Mouse (Mus musculus) urinary bladder, postnatal 4 days (tissue): ENCODE results near the gene Prom2.

Experiments used
- DNase-seq, 2 experiments: peaks; one replicate each; pipeline ENCODE4 v3.0.0; 2021 to 2022; ENCODE audit warnings: low spot score in 2 of 2

The Prom2 gene

DNA sequence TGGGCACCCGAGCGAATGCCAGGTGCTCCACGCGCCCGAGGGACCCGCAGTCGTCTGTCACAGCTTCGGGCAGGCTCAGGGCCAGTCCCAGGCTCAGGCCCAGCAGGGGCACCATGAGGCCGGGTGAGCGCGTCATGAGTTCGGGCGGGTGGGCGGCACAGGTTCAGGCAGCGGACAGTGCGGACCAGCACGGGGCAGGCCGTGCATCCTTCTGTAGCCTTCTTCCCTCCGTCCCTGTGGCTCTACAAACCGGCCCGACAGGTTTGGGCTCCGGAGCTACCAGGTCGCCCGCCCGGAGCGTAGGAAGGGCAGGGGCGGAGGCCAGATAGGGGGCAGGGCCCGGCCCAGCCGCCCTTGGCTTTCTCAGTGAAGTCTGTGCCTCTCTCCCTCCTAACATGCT is at the start of gene Prom2:
TSS of gene Prom2 (minus strand) at position 283 of the 400 bp plus-strand sequence.
- peak in 1 of 2 experiments; percentile 57 for DNase-seq

DNA sequence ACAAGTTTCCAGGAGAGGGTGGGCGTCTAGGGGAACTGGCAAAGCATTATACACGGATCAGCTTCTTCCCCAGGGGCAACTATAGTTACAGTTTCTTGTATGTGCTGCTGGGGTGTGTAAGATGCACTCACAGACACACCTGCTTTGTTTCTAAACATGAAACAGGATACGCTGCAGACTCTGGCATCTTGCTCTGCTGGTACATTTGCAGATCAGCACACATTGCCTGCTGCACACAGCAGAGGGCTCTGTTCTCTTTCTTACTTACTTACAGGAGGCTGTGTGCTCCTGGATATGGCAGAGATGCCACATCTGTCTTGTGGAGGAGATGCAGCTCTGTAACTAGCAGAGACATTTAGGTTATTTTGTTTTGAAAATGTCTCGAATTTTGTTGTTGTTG is 49.6 kb upstream of the Prom2 start:
- no peak for DNase-seq

GRCm38 (mm10) chr2:127590204-127590603 is 48.9 kb upstream of the Prom2 start:
- DNase-seq = no peak

DNA sequence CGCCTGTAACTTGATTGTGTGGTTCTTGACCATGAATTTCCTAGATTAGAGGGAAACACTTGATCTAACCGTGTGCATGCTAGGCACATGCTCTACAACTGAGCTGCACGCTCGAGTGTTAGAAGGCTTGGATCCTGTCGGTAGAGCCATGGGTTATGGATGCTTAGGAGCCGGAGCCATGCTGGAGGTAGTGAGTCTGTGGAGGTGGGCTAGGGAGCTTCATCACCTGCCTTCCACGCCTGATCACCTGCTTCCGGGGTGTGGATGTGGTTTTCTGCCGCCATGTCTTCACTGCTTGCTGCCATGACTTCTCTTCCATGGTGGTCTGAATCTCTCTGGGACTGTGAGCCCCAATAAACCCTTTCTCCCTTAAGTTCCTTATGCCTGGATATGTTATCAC is 47.6 kb upstream of the Prom2 start:
- DNase-seq = no peak

- DNase-seq = no peak
Observed at GRCm38 (mm10) chr2:127587514-127587844, 46.2 kb upstream of the Prom2 start.

GRCm38 (mm10) chr2:127586694-127587513 is 45.6 kb upstream of the Prom2 start, which contains the start of the genes Zfp661 and Mrps5:
Zfp661 (minus strand) TSS chr2:127587094.
Mrps5 (plus strand) TSS chr2:127587222.
- peak; percentile 80 to 84 for DNase-seq

GRCm38 (mm10) chr2:127584436-127584858 is 43.2 kb upstream of the Prom2 start:
- DNase-seq = peak; percentile 85 to 91

DNA sequence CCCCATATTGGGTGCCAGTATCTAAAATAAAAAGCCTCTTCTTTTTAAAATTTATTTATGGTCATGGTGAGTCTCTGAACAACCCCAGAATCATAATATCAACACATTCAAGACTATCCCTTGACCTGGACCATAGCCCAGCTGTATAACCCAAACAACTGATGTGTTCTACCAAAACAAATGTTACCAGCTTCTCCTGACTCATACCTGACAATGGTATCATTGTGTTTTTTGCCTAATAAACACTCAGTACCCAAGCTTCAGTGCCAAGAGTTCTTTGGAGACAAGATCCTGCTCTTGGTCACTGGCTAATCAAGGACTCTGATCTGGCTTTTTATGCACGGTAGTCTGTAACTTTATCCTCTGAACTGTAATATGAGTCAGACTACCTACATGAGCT is 32.1 kb upstream of the Prom2 start:
- DNase-seq = no peak

- peak; percentile 75 to 85 for DNase-seq
Observed at GRCm38 (mm10) chr2:127559070-127559966, 18.1 kb upstream of the Prom2 start.

DNA sequence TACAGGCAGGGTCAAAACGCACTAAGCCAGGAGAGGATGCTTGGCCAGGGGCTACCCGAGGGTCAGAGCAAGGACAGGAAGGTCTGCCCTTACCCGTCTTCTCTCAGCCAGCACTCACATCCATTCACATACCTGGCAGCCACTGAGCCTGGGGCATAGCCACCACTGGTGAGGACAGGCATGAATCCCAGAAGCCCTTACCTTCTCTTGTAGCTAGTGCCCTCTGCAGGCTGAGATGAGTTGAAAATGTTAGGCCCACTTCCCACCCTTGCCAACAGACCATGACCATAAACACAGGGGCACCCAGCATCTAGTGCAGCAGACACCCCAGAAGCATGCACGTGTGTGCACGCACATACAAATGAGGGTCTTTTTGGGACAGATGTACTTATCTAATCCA is 9.8 kb upstream of the Prom2 start:
- no peak for DNase-seq

GRCm38 (mm10) chr2:127550446-127550845 is 9.2 kb upstream of the Prom2 start:
- DNase-seq = no peak

- DNase-seq = no peak
Observed at GRCm38 (mm10) chr2:127549711-127550110, 8.4 kb upstream of the Prom2 start.

DNA sequence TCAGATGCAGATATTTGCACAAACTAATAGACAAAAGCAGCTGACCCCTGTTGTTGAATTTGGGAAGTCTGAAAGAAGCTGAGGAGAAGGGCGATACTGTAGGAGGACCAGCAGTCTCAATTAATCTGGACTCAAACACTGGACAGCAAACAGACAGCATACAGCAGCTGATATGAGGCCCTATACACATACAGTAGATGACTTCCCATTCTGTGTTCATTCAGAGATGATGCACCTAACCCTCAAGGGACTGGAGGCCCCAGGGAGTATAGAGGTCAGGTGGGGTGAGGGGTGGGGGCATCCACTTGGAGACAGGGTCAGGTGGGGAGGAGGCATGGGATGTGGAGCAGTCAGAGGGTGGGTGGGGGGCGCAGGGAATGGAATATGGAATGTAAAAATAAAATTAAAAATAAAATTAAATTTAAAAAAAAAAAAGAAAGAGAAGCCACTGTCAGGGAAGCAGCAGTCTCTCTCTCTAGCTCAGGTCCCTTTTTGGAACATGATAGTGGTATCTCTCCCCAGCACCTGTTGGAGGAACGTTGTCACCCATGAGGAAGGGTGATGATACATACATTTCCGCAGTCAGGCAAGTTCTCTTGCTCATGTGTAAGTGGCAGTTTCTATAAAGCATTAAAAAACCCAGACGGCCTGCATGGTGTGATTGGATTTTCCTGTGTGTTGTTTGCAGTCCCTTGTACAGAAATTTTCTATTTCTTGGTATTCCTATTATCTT is 7.2 kb upstream of the Prom2 start:
- no peak for DNase-seq

DNA sequence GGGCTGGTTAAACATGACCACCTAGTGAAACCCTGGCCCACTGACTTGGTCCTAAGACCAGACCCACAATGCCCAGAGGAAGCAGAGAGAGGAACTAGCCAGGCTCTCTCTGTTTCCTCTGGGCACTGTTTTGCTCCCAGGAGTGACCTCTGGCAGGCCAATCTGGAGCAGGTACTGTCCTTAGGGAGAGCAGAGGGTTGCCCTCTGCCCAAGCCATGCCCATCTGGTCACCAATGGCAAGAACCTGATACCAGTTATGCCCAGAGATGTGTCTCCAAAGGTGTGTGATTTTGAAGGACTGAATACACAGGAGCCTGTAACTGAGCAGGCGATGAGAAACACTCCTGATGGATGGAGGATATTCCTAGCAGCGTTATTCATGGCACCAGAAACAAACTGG is 430 bp upstream of the Prom2 start:
- DNase-seq = no peak

DNA sequence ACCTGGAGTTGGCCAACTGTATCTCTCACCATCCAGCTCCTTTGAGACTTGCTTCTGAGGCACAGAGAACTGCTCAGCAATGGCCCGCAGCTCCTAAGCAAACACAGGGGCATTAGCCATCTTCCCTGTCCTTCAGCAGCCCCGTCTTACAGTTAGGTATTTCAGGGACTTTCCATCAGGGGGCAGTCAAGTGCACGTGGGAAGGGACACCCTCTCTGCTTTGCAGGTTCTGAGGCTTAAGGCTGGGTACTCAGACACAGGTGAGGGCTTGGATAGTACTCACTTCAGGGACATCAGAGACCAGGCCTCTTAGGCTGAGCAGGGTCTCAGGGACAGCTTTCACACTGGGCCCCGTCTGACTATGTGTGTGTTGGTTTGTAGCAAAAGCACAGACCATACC is 1.8 kb downstream of the Prom2 start:
- no peak for DNase-seq

DNA sequence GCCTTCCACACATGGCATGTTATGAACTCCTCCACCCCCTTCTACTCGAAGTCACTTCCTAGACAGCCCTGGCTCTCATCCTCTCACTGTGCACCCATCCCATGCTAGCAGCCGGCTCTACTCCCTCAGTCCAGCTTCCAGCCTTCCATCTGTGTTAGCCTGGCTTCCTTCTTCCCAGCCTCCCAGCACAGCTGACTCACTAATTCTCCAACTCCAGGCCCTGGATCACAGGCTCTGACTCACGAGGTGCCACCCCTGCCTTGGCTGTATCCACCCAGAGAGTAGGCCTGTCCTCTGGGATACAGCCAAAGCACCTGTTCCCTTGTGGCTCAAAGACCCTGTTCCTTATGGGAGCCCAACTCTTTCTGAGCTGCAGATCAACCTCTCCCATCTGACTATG is 3.7 kb downstream of the Prom2 start:
- DNase-seq = no peak

- no peak for DNase-seq
Observed at GRCm38 (mm10) chr2:127535363-127535762, 5.9 kb downstream of the Prom2 start.

DNA sequence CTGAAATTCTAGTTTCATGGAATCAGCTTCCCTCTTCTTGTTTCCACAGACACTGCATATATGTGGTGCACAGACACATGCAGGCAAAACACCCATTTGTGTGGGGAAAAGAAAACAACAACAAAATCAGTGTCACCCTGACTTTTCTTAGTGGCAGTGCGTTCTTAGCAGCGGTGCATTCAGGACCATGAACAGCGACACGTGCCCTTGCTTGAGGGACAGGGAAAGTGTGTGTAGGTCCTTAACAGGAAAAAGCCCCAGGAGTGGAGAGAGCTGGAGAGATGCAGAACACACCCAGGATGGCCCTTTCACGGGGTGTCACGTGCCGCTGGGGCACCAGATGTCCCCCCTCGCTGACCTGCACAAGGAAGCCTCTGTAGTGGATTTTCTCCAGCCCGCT is 8.9 kb downstream of the Prom2 start:
- no peak for DNase-seq

- DNase-seq = no peak
Observed at GRCm38 (mm10) chr2:127531592-127531991, 9.7 kb downstream of the Prom2 start.

DNA sequence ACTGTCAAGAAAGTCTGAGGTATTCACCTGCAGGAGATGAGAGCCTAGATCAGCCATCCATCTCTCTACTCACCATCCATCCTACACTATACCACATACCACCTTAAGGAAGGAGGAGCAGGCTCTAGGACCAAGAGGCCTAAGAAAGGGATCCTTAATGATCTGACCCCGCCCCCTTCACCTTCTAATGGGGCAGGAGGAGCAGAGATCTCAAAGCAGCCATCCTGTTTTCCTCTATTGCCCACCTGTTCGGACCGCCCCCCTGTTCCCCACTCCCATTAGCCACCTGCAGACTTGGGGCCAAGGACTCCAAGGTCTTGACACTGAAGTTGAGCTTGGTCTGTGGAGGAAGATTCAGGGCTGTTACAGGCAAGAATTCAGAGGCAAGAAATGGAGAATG is 10.8 kb downstream of the Prom2 start:
- DNase-seq = no peak

DNA sequence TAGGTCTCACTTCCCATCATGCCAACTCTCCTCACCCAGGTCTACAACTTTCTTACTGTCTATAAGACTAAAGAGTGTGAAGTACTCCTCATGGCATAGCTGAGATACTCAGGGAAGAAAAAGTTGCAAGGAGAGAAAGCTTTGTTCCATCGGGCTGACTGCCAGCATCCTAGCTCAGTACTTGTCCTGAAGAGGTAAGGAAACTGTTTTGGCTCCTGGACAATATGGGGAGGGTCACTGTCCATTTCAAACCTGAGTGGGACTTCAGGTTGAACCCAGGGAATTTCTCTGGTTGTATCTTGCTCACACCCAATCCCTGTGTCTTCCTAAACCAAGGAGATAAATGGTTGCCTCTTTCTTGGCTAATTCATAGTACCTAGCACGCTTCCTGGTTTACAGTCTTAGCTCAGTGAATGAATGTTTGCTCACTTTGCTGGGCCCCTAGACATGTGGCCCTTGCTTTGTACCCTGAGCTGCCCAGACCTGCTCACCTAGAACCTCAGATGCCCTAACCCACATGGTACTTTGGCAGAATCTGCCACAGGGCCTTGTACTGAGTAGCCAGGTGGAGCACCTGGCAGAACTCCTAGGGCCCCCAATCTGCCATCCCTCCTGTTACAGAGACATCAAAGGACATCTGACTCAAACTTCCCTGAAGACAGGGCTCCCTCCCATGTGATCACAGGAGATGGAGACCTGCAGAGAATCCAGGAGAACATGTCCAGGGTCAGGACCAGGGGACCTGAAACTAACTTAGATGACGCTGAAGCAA is 16.1 kb downstream of the Prom2 start:
- no peak for DNase-seq
